Mouse (Mus musculus): ENCODE data around the gene A930004D18Rik. TPM values are rescaled to one million over a fixed set of nuclear protein-coding genes. Genes with fewer than 3 reads are reported as not detected.

A930004D18Rik gene
- polyA plus RNA-seq, 1 experiment: 0.70 TPM

- no peak overlapping the region for H3K4me3 ChIP-seq (ENCODE audit: low read depth, low read length)
- WGBS: 62% methylated on average over 4 of the region's 4 CpGs
- TF ChIP-seq CTCF (IDR thresholded peaks at IDR 0.05; ENCODE audit: extremely low read depth, insufficient read length, insufficient replicate concordance, low read depth, low read length) (no peak), POLR2A (IDR thresholded peaks at IDR 0.05; ENCODE audit: low read depth, low read length) (no peak)
- no peaks in the 10 kb centered on the region for H3K27me3 ChIP-seq (ENCODE audit: control insufficient read depth, insufficient read depth, low read length)
- no peak overlapping the region for H3K27ac ChIP-seq (ENCODE audit: insufficient read depth, low read depth, low read length)
- H3K36me3 ChIP-seq (ENCODE audit: control insufficient read depth, insufficient read depth, low read length): no peaks in the 10 kb centered on the region
- no peaks in the 10 kb centered on the region for H3K4me1 ChIP-seq (ENCODE audit: control insufficient read depth, insufficient read depth, insufficient read length, low read length)
Measured at GRCm38 (mm10) chr2:17975601-17976327, 61.8 kb downstream of the A930004D18Rik start.

Other genes starting within 250 kb of the A930004D18Rik start
- not detected in 2 replicates for gene H2al2a, start 40.8 kb downstream of the A930004D18Rik start, polyA plus RNA-seq (2012; rRNA removed)
- 0.23 and 0.63 TPM in 2 replicates for gene Skida1, start 11.3 kb upstream of the A930004D18Rik start, polyA plus RNA-seq (2012; rRNA removed)
- gene Mllt10, start 17.5 kb upstream of the A930004D18Rik start, polyA plus RNA-seq (2012; rRNA removed): 10.1 and 22.4 TPM in 2 replicates

All from small intestine, adult 2 months (tissue).